Mouse (Mus musculus) NIH3T3 (cell line): ENCODE results near the gene Zhx3.
A peak's percentile ranks its signal among the peaks of the same experiment; 100 is the strongest.

ENCODE experiments used
- DNase-seq: peaks from one replicate; pipeline ENCODE4 v3.0.0-alpha.2; 2012; ENCODE audit warnings: low read depth

Zhx3 gene

DNA sequence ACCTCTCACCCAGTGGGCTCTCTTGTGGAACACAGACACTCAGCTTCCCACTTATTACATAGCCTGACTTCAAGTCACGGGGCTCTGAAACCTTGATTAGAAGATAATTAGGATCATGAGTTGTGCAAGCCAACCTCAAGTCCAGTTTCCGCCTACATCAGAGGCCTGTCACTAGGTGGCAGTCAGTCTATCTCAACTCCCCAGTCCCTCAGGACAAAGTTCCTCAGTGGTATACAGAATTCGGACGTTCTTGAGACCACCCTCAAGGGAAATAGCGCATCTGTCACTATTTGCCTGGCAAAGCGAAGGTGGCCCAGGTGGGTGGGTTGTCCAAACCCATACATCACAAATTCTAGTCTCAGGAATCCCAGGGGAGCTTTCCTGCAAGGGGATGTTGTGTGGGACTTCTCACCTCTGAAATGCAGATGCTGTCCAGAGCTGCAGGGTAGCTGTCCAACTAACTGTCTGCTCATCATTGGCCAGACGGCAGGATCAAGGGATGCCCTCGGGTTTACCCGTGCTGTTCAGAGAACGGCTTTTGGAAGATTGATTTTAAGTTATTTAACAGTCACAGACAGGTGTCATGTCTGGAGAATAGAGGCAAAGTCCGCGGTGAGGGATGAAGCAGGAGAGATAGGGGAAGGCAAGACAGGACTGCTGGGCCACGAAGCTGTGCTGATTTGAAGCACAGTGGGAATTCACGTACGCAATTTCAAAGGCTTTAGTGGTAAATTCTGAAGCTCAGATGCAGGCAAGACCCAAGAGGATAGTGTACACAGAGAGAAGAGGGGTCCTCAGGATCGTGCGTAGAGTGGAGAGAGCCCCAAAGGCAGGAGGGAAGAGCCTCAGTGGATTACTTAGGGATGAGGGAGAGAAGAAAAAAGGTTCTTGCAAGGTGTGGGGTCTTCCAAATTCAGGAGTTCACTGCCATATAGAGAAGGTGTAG is 142.7 kb downstream of the Zhx3 start:
- DNase-seq: peak; percentile 36

DNA sequence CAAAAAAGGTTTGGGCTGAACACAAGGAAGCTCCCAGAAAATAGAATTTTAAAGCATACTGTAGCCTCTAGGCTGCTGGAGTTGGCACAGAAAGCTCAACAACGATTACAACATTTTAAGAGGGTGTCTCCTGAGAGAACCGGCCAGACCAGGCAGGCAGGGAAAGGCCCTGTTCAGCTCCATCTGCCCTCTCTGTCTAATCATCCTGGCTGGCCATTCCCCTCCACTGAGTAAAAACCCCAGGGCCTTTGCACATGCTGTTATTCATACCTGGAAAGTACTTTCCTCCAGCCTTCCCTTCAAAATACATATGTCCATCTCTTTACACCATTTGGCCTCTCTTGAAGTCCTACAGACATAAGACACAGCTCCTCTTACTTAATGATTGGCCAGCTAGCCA is 143.4 kb downstream of the Zhx3 start:
- peak; percentile 38 for DNase-seq

DNA sequence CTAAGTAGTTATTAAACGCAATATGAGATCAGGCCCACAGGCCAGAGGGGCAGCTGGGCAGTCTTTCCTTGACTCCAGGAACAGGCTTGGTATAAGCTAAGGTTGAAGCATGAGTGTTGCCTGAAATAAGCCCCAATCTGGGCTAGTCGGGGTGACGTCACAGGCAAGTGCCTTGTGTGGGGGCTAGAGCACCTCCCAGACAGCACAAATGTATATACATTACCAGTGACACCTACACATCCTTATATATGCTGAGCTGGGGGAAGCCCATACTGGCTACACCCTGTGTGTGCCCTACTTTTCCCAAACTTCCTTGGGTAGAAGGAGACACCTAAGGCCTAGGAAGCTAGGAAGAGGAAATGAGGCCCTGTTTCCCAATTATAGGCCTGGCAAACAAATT is 143.8 kb downstream of the Zhx3 start:
- no peak for DNase-seq

DNA sequence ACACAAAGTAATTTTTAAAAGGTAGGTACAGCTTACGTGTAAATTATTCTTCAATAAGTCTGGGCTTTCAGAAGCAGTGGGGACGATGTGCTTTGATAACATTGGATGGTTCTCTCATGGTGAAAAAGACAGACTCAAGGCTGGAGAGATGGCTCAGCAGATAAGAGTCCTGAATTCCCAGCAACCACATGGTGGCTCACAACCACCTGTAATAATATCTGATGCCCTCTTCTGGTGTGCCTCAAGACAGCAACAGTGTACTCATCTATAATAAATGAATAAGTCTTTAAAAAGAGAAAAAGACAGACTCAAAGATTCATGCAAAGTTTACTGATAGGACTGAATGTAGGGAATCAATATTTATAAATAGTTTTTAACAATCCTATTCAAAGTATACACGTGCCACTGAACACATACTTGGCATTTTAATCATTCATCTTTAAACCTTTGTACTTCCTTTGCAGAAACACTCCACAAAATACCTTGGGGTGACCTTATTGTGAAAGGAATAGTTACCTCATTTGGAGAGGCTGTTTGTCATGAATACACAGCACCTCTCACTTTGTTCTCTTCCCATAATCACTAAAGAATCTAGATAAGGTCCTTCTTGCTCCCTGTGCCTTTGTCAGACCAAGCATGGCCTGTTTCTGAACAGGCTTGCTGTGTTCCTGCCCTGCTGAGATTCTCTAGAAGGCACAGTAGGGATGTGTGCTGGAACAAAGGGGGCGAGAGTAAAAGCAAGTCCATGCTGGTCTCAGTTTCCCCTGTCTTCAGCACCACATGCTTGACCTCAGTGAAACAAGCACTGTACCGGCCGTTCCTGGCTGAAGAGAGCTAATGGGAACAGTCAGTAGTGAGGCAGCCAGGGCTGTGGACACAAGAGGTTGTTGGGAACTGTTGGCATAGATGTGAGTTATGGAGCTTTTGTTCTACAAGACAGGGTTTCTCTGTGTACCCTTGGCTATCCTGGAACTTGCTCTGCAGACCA is 146.6 kb downstream of the Zhx3 start:
- no peak for DNase-seq

DNA sequence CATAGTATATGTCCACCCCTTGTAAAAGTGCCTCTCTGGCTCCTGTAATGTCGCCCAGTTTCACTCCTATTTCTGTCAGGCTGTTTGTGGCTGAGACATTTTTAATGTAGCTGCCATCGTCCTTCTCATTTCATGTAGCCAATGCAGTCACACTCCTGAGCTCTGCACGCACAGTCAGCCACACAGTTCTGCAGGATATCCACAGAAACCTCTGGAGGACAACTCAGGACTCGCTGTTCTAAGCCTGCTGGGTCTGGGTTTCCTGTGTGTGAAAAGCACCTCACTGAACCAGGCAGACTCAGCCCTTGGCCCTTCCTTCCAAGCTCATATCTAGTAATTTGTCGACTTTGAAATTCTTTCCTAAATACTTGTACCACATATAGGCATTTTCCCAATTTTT is 148.3 kb downstream of the Zhx3 start:
- DNase-seq: no peak

DNA sequence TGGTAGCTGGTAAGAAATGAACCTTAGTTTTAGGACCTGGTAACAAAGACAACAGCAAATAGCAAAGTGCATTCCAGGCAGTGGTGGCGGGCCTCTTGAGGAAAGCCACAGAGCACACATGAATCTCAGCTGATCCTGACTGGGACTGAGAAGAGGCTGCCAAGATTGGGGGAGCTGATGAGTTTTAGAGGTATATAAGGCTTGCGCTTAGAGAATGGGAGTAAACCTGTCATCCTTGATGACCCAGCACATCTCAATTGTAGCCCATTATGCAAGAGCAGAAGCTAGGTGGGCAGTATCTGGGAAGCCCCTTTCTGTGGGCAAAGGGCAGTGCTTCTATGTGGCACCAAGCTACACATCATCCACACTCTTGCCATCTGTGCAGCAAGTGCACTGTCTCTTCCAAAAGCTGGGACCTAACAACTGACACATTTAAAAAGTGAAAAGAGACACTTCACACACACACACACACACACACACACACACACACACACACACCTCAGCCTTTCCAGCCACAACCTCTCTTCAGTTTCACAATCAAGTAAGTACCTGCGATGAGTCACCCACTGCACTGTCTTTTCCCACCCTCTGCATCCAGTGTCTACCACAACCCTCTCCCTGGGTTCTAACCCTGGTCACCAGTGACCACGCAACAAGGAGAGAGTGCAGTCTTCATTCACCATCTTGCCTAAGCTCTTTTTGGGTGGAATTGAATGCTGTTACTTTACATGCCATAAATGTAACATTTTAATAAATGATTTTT is 149.0 kb downstream of the Zhx3 start:
- DNase-seq: no peak

DNA sequence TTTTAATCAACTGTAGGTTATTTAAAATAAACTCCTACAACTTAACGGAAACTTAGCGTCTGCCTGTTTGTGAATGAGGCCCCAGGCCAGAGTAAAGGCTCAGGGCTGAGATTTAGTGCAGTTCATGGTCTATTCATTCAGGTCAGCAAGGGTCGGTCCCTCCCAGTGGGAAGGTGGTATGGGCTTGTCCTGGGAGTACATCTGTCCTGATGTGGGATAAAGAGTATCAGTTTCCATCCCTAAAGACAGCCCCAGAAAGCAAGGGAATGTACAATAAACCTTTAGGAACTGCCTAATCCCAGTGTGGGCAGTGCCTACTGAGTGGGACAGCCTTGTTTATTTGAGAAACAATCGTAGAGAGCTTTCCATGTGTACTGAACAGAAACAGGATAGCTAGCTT is 150.1 kb downstream of the Zhx3 start:
- DNase-seq: no peak

DNA sequence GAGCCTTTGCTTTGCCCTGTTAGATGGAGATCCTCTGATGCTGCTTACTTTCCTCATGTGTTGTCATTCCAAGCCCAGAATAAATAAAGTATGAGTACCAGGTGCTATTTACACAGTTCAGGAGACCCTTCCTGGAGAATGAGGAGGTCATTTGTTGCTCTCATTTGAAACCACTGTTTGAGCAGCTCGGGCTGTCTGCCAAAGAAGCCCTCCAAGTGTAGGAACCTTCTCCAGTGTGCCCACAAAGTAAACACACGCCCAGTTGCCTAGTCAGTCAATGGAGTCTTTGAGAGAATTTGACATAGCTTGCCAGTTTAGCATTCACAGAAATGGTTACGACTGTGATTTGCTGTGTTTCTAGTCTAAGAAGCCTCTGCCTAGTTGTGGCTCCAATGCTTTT is 154.0 kb downstream of the Zhx3 start:
- no peak for DNase-seq

DNA sequence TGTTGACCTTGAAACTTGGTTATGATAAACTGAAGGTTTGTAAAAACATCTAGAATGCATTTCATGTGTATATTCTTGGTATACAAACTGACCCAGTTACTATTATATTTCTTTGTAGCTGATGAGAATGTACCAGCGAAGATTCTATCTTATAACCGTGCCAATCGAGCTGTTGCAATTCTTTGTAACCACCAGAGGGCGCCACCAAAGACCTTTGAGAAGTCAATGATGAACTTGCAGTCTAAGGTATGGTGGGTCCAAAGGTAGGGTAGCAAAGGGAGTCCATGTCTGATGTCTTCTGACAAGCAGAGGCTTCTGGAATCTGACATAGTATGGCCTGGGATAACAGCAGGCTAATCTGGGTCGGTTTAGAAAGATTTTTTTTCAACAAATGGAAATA is 155.5 kb downstream of the Zhx3 start:
- DNase-seq: peak; percentile 70

DNA sequence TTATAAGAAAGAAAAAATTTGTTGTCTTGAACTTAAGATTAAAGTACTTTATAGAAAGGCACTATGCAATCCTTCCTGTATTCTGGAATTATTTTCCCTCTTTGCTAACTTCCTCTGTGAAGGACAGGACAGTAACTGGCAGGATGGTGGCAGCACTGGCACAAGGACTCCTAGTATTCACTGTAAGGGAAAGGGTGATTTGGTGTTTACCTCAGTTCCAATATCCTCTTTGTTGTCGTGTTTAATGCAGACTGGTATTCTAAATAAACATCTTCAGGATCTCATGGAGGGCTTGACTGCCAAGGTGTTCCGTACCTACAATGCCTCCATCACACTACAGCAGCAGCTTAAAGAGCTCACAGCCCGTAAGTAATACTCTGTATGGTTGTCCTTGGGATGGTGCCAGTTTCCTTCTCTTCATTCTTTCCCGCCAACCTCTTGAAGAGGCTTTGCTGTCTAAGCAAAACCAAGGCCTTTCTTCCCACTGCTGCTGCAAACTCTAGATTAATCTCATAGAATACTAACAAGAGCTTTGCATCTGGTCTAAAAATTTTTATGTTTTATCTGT is 157.3 kb downstream of the Zhx3 start:
- DNase-seq: no peak

DNA sequence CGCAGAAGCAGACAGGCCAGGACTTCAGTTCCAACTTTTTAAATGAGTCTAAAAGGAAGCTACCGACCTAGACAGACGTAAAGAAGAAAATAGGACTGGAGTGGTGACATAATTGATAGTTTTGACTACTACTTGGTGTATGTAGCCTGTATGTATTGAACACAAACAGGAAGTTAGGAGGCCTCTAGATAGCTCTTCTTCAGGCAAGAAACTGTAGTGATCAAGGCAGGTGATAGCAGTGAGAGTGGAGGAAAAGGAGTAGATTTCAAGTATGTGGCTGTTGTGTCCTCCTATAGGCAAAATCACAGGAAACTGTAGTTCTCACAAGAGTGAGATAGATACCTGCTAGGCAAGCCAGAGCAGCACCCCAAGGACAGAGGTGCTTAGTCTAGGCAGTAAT is 165.1 kb downstream of the Zhx3 start:
- no peak for DNase-seq

DNA sequence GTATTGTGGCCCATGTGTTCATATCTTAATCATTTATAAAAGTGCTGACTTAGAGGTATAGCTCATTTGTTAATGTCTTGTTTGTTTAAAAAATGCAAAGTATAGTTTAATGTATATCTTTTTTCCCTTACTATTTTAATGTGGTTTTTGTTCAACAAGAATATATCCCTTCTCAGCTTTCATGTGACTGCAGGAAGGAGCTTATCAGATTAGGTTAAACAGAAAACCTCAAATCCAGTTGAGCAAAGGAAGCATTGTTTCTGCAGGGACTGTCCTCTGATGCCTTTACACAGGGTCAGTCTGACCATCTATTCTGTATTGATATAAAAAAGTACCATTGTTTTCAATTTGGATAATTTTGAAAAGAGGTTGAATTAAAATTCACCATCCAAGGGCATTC is 170.0 kb downstream of the Zhx3 start:
- DNase-seq: no peak

DNA sequence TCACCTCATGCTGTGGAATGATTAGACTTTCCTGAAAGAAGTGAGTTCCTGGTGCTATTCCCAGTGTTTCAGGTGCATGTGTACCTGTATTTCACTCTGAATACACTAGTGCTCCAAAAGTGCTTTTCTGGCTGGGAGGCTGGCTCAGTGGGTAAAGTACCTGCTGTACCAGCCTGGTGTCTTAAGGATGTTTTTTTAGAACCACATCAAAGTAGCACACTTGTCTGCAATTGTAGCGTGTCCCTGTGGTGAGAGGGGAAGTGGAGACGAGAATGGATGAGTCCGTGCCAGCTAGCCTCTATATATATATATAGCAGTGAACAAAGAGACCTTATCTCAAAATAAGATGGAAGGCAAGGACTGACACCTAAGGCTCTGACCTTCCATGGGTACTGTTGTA is 171.2 kb downstream of the Zhx3 start:
- DNase-seq: no peak

DNA sequence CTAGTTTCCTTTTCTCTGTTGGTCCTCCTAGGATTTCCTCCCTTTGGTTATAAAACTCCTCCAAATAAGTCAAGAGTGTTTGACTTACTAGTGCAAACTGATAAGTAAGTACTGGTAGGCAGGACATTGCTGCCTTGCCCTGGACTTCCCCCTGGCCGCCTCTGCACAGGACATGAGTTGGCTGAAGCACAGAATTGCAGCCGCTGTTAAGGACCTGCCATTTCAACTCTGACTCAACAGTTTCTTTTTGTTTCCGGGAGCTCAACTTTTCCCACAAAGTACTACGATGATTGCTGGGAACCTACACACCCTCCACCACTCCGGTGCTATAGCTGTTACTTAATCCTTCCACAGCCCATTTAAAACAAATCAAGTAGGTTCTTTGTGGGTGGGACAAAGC is 172.5 kb downstream of the Zhx3 start:
- DNase-seq: peak; percentile 53
